Mouse (Mus musculus): ENCODE data around the gene Caprin1.

- TF ChIP-seq EP300 (IDR thresholded peaks at IDR 0.05; ENCODE audit: low read depth) (no peak), CTCF (IDR thresholded peaks at IDR 0.05; ENCODE audit: low read depth) (no peak)
Measured at GRCm38 (mm10) chr2:103714412-103714811, 83.0 kb downstream of the Caprin1 start.
